Mouse (Mus musculus) yolk sac, embryonic 10.5 days (tissue): Measurements from ENCODE around the gene Olfr739.

ENCODE experiments used
- DNase-seq: peaks from one replicate; pipeline ENCODE4 v3.0.0-alpha.2; 2017; ENCODE audit warnings: low spot score

Olfr739 gene

GRCm38 (mm10) chr14:50418326-50418725, at the start of gene Olfr739:
TSS of gene Olfr739 (plus strand) at chr14:50418626.
- DNase-seq, result no peak

DNA sequence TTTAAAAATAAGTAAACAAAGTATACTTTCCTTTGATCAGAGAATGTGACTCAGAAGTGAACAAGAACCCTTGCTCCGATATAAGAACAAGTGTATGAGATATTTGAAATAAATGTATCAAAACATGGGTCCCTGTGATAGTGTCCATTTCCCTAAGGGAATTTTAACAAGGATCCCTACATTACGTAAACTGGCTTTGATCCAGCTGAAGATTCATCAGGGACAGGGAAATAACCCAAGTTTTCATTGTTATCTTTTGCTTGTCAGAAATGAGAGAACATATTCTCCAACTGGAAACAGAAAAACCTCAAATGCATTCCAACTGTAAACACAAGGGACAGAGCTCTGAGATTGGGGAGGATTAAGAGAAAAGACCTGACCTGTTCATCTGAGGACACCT, 37.6 kb upstream of the Olfr739 start, which contains the start of gene Olfr736:
Gene Olfr736 (plus strand): TSS at position 301 of the 400 bp plus-strand sequence.
- DNase-seq, result no peak

DNA sequence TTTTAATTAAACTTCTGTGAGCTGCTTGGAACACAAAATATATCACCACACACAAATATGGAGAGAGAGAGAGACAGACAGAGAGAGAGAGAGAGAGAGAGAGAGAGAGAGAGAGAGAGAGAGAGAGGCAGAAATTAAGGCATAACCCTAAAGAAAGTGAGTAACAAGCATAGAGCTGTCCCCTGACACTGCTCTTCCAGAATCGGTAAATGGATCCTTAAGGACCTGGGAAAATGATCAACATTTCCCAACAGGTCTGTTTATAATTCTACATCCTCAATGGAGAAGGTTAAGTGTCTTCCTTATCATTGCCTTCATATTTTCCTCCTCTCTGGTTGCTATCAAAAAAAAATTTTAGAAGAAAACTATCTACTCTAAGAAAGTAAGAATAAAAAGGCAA, 11.2 kb upstream of the Olfr739 start, which contains the start of gene Olfr738:
Gene Olfr738 (plus strand): TSS at position 301 of the 400 bp plus-strand sequence.
- DNase-seq, result no peak

DNA sequence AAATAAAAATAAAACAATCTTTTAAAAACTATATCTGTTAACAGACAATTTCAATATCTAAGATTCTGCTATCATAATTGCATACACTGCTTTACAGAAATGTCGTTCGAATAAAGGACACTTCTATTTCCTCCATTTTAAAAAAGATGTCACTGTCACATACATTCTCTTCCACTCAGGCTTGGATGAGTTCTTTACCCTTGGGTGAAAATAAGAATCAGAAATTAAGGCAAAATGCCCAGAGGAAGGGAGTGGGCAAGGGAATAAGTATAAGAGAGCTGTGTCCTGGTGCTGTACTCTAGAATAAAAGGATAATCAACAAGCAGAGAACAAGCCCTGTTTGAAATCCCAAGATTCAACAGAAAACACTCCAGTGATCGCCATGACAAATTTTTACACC, 26.8 kb downstream of the Olfr739 start, which contains the start of gene Olfr740:
Gene Olfr740 (plus strand): TSS at position 301 of the 400 bp plus-strand sequence.
- no peak for DNase-seq

DNA sequence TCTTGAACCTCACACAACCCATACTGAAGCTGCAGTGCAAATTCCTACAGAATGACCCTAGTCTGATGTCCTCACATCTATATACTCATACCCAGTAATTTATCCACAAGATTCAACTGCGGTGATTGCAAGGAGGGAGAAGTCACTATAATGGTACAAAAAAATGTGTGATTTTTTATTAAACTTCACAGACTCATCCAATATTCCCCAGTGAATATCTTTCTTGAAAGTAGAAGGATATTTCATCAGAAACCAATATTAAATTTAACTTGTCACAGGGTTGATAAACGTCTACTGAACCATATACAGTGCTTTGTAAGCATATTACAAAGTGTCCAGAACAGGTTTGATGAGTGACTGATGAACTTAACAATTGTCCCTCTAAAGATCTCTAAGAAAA, 54.0 kb downstream of the Olfr739 start, which contains the start of gene Olfr741:
Gene Olfr741 (plus strand): TSS at position 301 of the 400 bp plus-strand sequence.
- no peak for DNase-seq
